ENCODE assay signal across 30 mouse cellular contexts in genomic region chr3:31141621-31142020, GRCm38 (mm10). TPM values are rescaled to one million over a fixed set of nuclear protein-coding genes. Genes with fewer than 3 reads are reported as not detected.
"Had no signal": no experiment of that assay in that cellular context is flagged by ENCODE, and none has a peak within 500 bp of the region (broad histone marks: within the 10 kb centered on the region; RNA-seq: fewer than 3 reads in every experiment).

No protein-coding gene starts in this region.

- H3K27ac ChIP-seq: embryonic facial prominence, embryonic 10.5 days; embryonic facial prominence, embryonic 12.5 days; embryonic facial prominence, embryonic 13.5 days; embryonic facial prominence, embryonic 15.5 days; forebrain, embryonic 10.5 days; forebrain, embryonic 12.5 days; forebrain, embryonic 13.5 days; forebrain, embryonic 15.5 days; gastrocnemius, adult 2 months had no signal

- H3K9me3 ChIP-seq: embryonic facial prominence, embryonic 10.5 days; embryonic facial prominence, embryonic 12.5 days; embryonic facial prominence, embryonic 13.5 days; embryonic facial prominence, embryonic 15.5 days; forebrain, embryonic 10.5 days; forebrain, embryonic 12.5 days; forebrain, embryonic 13.5 days; forebrain, embryonic 15.5 days had no signal

- H3K4me1 ChIP-seq: embryonic facial prominence, embryonic 10.5 days; embryonic facial prominence, embryonic 12.5 days; embryonic facial prominence, embryonic 13.5 days; embryonic facial prominence, embryonic 15.5 days; forebrain, embryonic 10.5 days; forebrain, embryonic 12.5 days; forebrain, embryonic 13.5 days had no signal

- H3K4me2 ChIP-seq: embryonic facial prominence, embryonic 12.5 days; embryonic facial prominence, embryonic 13.5 days; embryonic facial prominence, embryonic 15.5 days; forebrain, embryonic 12.5 days; forebrain, embryonic 13.5 days; forebrain, embryonic 15.5 days had no signal

- DNase-seq: cerebellum, adult 18-20 months; cerebellum, adult 2 months; cerebellum, adult 8-10 months; cerebellum, adult 9-10 months; cerebellum, adult 9-11 months; cerebellum, postnatal 10 days; cerebellum, postnatal 14 days; cerebellum, postnatal 25 days; cerebellum, postnatal 36 days; embryo, embryonic 11 days; forebrain, postnatal 0 days; gastrocnemius, adult 2 months; gastrocnemius, postnatal 10 days; gastrocnemius, postnatal 14 days; gastrocnemius, postnatal 25 days; gastrocnemius, postnatal 36 days; heart, adult 18-20 months had no signal

- H3K4me3 ChIP-seq: embryonic facial prominence, embryonic 10.5 days; embryonic facial prominence, embryonic 12.5 days; embryonic facial prominence, embryonic 13.5 days; embryonic facial prominence, embryonic 15.5 days; erythroblast, embryonic 14.5 days; forebrain, embryonic 10.5 days; forebrain, embryonic 12.5 days; forebrain, embryonic 13.5 days; forebrain, embryonic 15.5 days; gastrocnemius, adult 2 months had no signal

- H3K36me3 ChIP-seq: embryonic facial prominence, embryonic 10.5 days; embryonic facial prominence, embryonic 12.5 days; embryonic facial prominence, embryonic 13.5 days; embryonic facial prominence, embryonic 15.5 days; forebrain, embryonic 10.5 days; forebrain, embryonic 12.5 days; forebrain, embryonic 15.5 days had no signal

- H3K27me3 ChIP-seq: embryonic facial prominence, embryonic 12.5 days; embryonic facial prominence, embryonic 13.5 days; embryonic facial prominence, embryonic 15.5 days; forebrain, embryonic 12.5 days; forebrain, embryonic 13.5 days; forebrain, embryonic 15.5 days had no signal

- ATAC-seq: forebrain, embryonic 13.5 days; forebrain, embryonic 14.5 days; forebrain, embryonic 15.5 days; forebrain, embryonic 16.5 days; forebrain, postnatal 0 days had no signal

- H3K9ac ChIP-seq: embryonic facial prominence, embryonic 12.5 days; embryonic facial prominence, embryonic 13.5 days; embryonic facial prominence, embryonic 15.5 days; forebrain, embryonic 12.5 days; forebrain, embryonic 13.5 days; forebrain, embryonic 15.5 days; forebrain, postnatal 0 days had no signal

RNA-seq across cellular contexts. Expression of gene Cldn11, which starts 8.1 kb away (rescaled TPM):
- total RNA-seq: common myeloid progenitor, adult 5-6 weeks; granulocyte monocyte progenitor cell, adult 5-6 weeks had no signal
- polyA plus RNA-seq: erythroblast, embryonic 14.5 days had no signal
